Mouse (Mus musculus) adrenal gland (tissue): Measurements from ENCODE around the gene Aass.

ENCODE experiments used
- intact Hi-C: fragments of 180-260 bp; cut with DNase I; formaldehyde crosslinking; loops from one replicate; pipeline ENCODE4 v1.15.1; 2025

Aass gene

DNA sequence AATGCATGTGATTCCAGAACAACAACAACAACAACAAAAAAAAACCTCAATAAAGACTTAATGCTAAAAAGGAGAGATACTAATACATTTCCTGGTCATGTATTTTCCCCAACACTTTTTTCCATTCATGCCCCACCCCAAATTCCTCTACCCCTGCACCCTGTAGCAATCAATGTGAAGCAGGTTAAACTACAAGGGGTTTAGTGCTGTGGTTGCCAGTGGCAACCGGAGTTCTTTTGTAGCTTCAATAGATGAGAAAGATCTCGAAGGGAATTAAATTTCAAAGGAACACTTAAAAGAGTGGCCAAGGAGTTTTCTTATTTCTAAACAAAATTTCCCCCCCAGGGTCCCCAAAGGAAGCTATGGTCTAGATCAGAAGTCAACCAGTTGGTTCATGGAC, 56.7 kb downstream of the Aass start:
- intact Hi-C loops: no loop called here

DNA sequence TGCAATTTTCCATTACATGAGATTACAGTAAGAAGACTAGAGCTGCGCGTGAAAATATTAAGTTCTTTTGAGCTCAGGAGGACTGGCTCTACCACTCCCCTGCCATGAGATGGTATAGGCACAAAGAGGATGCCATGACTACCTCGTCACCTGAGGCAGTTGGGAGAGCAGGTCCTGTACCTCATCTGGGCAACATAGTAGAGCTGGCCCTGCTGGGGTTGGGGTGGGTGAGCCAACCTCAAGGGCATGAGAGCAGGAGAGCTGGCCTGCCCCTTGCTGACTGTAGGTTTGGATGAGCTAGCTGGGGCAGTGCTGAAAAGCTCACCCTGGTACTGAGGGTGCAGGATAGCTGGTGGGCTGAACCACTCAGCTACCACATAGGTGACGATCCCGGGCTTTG, 77.1 kb downstream of the Aass start:
- intact Hi-C loops: no loop called here

DNA sequence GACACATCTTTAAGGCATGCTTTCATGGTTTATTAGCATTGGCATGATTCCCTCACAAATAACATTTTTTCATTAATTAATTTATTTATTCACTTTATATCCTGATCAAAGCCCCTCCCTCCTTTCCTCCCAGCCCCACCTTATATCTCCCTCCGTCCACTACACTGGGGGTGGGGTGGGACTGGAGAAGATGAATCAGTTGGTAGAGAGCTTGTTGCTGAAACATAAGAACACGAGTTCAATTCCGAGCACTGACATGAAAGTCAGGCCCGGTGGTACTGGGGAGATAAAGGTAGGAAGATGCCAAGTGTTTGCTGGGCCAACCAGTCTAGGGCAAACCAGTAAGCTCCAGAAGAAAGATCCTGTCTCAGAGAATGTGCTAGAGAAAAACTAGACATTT, 84.0 kb downstream of the Aass start:
- intact Hi-C loops: no loop called here

DNA sequence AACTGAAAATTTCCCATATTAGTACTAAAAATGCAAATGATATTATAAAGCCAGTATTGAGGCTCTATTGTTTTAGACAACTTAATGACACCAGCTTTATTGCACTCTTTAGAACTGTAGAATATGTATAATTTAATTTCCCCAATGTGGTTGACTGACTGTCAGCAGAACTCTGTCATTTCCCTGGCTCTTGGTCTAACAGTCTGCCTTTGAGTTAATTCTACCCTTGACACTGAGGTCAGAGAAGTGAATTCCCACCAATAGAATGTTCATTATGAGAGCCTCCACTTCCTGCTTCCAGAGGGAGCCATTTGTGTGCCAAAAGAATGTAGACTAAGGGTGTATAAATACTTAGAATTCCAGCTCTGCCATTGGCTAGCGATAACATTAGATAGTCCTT, 104.5 kb downstream of the Aass start:
- intact Hi-C loops: no loop called here
